Mouse (Mus musculus) CH12.LX (cell line): ENCODE results near the gene Csnk1g1.

ENCODE experiments used
- CHD1 ChIP-seq: IDR thresholded peaks from 2 replicates; pipeline ENCODE4 v1.6.1; 2012; ENCODE audit warnings: low read depth, low read length, improper control_type of control experiment, inconsistent platforms
- CTCF ChIP-seq, 2 experiments: IDR thresholded peaks in 1 of 2; conservative IDR thresholded peaks in 1 of 2; 2 replicates each; pipeline ENCODE4 v1.5.1; 2011 to 2012; ENCODE audit warnings: low read depth in 2 of 2, low read length in 2 of 2, improper control_type of control experiment in 1 of 2, inconsistent platforms in 1 of 2, mild to moderate bottlenecking in 1 of 2, moderate library complexity in 1 of 2
- EP300 ChIP-seq: IDR thresholded peaks from 2 replicates; pipeline ENCODE4 v1.6.1; 2011; ENCODE audit warnings: low read length, improper control_type of control experiment
- MAFK ChIP-seq: IDR thresholded peaks from 2 replicates; pipeline ENCODE4 v1.6.1; 2011; ENCODE audit warnings: low read length, improper control_type of control experiment; ENCODE audit not compliant: insufficient replicate concordance
- POLR2A ChIP-seq: IDR thresholded peaks from 2 replicates; pipeline ENCODE4 v1.6.1; 2011; ENCODE audit warnings: low read depth, mild to moderate bottlenecking, improper control_type of control experiment, low read length
- ZNF384 ChIP-seq: IDR thresholded peaks from 2 replicates; pipeline ENCODE4 v1.6.1; 2012; ENCODE audit warnings: low read depth, low read length, improper control_type of control experiment, inconsistent platforms

- TF ChIP-seq ZNF384 (no peak), POLR2A (no peak; the same call in 1 of the 2 replicates), CTCF (conservative IDR thresholded peaks at IDR 0.05 in 1 of 2, IDR thresholded peaks at IDR 0.05 in 1 of 2; ENCODE audit: low read depth in 2 of 2, low read length in 2 of 2) (no peak), MAFK (no peak), EP300 (no peak), CHD1 (no peak)
Observed at GRCm38 (mm10) chr9:66069583-66069982, 160.9 kb downstream of the Csnk1g1 start, which contains the start of gene Snx22.
